Mouse (Mus musculus) neural tube, embryonic 15.5 days (tissue): ENCODE data around the gene Olfr1058. TPM values are rescaled to one million over a fixed set of nuclear protein-coding genes. Genes with fewer than 3 reads are reported as not detected.

ENCODE experiments used
- polyA plus RNA-seq: library from polyadenylated mRNA; unstranded; fragments of >200 nt; fragmentation: Nextera tagmentation; extraction: Ambion mirVana; gene quantifications from 2 replicates; pipeline ENCODE4 v1.2.1, GENCODE M21; 2015

Olfr1058 gene
- polyA plus RNA-seq, 1 experiment from 2014 or later: not detected

Other genes starting within 250 kb of the Olfr1058 start
- gene Olfr1040, start 241.8 kb downstream of the Olfr1058 start, polyA plus RNA-seq: not detected in 2 replicates
- not detected in 2 replicates for gene Olfr1042, start 226.7 kb downstream of the Olfr1058 start, polyA plus RNA-seq
- not detected in 2 replicates for gene Olfr1043, start 221.0 kb downstream of the Olfr1058 start, polyA plus RNA-seq
- gene Olfr1044, start 210.7 kb downstream of the Olfr1058 start, polyA plus RNA-seq: not detected in 2 replicates
- gene Olfr52, start 202.9 kb downstream of the Olfr1058 start, polyA plus RNA-seq: not detected in 2 replicates
- not detected in 2 replicates for gene Olfr1045, start 185.6 kb downstream of the Olfr1058 start, polyA plus RNA-seq
- not detected in 2 replicates for gene Olfr1046, start 169.2 kb downstream of the Olfr1058 start, polyA plus RNA-seq
- gene Olfr1047, start 157.2 kb downstream of the Olfr1058 start, polyA plus RNA-seq: not detected in 2 replicates
- gene Olfr1048, start 148.3 kb downstream of the Olfr1058 start, polyA plus RNA-seq: not detected in 2 replicates
- not detected in 2 replicates for gene Olfr1049, start 130.2 kb downstream of the Olfr1058 start, polyA plus RNA-seq
- not detected in 2 replicates for gene Olfr1051, start 109.5 kb downstream of the Olfr1058 start, polyA plus RNA-seq
- gene Olfr1052, start 96.1 kb downstream of the Olfr1058 start, polyA plus RNA-seq: not detected in 2 replicates
- gene Olfr1053, start 73.3 kb downstream of the Olfr1058 start, polyA plus RNA-seq: not detected in 2 replicates
- not detected in 2 replicates for gene Olfr1054, start 53.1 kb downstream of the Olfr1058 start, polyA plus RNA-seq
- gene Olfr1055, start 38.3 kb downstream of the Olfr1058 start, polyA plus RNA-seq: not detected in 2 replicates
- gene Olfr1056, start 26.1 kb downstream of the Olfr1058 start, polyA plus RNA-seq: not detected in 2 replicates
- not detected in 2 replicates for gene Olfr1057, start 10.2 kb downstream of the Olfr1058 start, polyA plus RNA-seq
- gene Olfr1061, start 25.5 kb upstream of the Olfr1058 start, polyA plus RNA-seq: not detected in 2 replicates
- not detected in 2 replicates for gene Olfr1062, start 38.2 kb upstream of the Olfr1058 start, polyA plus RNA-seq
- gene Olfr1065, start 62.0 kb upstream of the Olfr1058 start, polyA plus RNA-seq: not detected in 2 replicates
- not detected in 2 replicates for gene Olfr1066, start 67.7 kb upstream of the Olfr1058 start, polyA plus RNA-seq
- not detected in 2 replicates for gene Olfr228, start 98.8 kb upstream of the Olfr1058 start, polyA plus RNA-seq
- gene Olfr1076, start 119.9 kb upstream of the Olfr1058 start, polyA plus RNA-seq: not detected in 2 replicates
- not detected in 2 replicates for gene Olfr1079, start 153.9 kb upstream of the Olfr1058 start, polyA plus RNA-seq
- not detected in 2 replicates for gene Olfr1080, start 169.7 kb upstream of the Olfr1058 start, polyA plus RNA-seq
- gene Olfr1082, start 210.4 kb upstream of the Olfr1058 start, polyA plus RNA-seq: not detected in 2 replicates